Mouse (Mus musculus): ENCODE measurements around the gene Gcc2.
"Not testable (repeated sequence)": the region's sequence is repeated elsewhere in the genome, so short reads cannot be mapped to it uniquely, and the experiment has no call there.

The Gcc2 gene

DNA sequence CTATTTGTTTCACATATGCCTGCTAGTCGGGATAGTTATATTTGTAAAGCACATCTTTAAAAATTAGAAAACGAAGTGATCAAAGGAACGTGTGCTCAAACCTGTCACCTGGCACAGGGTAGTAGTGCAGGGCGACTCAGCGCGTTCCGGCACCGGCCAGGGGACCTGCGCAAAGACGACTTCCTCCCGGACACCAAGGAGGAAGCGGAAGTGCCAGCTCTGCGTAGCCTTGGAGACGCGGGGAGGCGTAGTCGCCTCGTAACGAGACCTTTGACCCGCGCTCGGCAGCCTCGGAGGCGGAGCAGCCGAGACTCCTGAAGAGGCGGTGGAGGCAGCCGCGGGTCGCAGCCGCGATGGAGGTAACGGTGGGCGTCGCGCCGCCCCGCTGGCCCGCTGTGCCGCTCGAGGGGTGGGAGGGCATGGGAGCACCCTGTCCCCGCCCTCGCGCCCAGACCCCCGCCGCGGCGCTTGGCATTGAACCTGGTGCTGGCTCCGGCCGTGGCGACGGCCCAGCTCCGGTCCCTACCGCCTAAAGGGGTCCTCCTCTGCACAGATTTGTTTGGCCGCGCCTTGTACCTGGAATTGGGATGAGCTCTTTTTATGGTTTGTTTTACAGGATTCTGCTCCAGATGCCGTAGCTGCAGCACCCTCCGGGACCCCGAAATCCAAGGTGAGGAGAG is at the start of gene Gcc2:
Gene Gcc2 (plus strand): TSS at position 285 of the 680 bp plus-strand sequence.
- peak; percentile 71 for DNase-seq (ENCODE audit: low spot score)

DNA sequence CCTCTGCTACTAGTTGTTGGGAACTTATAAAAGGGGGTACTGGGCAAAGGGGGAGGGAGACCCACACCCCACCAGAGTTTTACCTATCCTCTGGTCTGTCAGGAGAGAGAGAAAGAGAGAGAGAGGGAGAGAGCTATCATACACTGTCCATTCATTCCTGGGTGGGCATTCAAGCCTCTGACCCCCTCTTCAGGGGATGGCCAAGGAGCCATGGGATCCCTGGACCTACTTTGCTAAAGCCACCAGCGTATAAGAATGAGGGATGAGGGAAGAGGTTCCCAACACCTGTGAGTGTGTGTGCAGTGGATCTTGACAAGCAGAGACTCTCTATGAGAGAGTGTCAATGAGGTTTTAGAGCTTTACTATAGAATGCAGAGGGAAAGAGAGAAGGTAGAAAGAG is 49.3 kb upstream of the Gcc2 start:
- no peak for DNase-seq (ENCODE audit: low spot score)

DNA sequence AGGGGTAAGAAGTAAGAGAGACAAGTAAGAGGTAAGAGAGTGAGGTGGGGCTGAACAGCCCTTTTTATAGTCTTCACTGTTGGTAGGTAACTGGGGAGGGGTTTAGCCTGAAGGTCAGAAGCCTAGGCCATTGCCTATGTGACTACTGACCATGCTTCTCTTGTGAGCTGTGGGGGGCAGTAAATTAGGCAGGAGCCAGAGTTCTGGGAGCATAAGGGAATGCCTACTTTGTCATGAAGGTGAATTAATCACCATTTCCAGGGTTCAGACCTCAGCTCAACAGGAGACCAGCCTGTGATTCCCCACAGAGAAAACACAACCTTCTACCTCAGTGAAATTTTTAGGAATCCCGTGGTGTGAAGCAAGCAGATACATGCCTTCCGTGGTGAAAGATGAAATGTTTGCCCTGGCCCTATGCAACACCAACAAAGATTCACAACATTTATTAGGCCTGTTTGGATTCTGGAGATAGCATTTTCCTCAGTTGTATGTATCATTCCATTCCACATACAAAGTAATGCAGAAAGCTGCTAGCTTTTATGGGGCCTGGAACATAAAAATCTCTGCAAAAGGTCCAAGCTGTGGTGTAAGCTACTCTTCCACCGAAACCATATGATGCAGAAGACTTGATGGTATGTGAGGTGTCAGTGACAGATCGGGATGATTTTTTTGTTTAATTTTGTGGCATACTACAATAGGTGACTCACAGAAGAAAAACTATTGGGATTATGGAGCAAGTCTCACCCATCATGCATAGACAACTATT is 48.5 kb upstream of the Gcc2 start:
- no peak for DNase-seq (ENCODE audit: low spot score)

DNA sequence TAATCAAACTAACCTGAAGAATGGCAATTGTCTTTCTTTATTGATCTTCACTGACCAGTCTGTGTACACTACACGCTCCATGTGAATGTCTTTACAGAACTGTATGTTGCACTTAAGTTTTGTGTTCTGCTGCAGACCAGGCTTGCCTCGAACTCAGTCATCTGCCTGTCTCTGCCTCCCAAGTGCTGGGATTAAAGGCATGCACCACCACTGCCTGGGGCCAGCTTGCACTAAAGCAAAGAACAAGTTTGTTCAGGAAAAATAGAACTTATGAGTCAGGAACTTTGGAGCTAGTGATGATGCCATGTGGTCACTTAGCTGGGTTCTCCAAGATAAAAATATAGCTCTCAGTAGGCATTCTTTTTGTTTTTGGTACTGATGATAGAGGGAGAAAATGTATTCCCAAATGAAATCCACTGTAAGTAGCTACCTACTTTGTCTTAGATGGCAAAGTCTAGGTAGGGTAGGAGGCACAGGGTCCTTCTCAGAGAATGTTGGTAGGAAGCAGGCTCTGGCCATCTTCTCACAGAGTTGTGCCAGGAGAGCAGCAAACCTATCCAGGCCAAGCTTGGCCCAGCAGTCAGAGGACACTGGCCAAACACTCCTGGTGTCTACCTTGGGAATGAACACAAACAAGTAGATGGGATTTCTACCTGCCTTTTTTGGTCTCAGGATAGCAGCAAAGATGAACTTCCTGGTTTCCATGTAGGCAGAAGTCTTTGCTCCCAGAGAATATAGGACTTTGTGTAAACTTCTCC is 45.4 kb upstream of the Gcc2 start:
- no peak for DNase-seq (ENCODE audit: low spot score)

DNA sequence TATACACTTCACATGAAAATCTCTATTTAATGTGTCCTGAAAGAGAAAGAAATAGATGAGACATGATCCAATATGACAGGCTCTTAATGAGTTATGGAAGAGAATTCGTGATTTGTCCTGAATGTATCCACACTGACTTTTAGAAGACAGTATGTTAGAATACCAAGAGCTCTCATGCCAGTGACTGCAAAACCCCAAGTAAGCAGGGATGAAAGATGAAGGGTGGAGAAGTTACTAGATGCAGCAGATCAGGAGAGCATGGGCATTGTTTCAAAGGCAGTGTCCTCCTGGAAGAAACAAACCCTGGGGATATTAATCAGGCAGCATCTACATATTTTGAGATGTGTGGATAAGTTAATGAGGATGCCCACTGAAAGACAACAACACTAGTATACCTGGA is 44.8 kb upstream of the Gcc2 start:
- DNase-seq (ENCODE audit: low spot score), result no peak

DNA sequence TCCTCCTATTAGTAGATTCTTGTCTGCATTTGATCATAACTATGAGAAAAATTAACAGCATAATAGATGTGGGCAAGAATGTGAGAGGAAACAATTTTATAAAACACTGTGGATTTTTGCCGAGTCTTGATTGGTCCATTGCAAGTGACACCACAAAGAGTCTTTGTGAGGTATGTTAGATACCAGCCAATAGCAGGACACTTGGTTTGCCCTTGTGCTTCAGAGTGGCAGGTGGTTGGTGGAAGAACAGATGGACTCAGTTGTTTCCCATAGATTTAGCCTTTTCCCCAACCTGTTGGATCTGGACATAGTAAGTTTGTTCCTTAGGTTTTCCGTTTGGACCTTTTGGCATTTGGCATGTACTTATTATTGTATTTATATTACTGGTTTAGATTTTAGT is 44.1 kb upstream of the Gcc2 start:
- no peak for DNase-seq (ENCODE audit: low spot score)

DNA sequence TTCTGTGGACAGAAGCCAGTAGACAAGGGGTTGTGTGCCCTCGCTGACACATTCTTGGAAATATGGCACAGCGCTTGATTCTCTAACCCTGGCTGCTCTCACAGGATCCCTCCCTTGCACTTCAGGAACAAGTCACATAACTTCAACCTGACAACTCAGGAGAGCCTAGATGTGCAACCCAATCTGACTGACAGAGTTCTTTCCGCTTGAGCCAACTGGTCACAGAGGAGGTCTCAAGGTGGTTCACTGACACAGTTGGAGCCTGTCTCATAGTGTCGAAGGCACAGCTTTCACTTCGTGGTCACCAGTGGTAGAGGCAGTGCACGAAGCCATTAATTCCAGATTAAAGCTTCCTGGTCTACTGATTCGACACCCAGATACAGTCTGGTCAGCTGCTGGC is 43.1 kb upstream of the Gcc2 start:
- no peak for DNase-seq (ENCODE audit: low spot score)

DNA sequence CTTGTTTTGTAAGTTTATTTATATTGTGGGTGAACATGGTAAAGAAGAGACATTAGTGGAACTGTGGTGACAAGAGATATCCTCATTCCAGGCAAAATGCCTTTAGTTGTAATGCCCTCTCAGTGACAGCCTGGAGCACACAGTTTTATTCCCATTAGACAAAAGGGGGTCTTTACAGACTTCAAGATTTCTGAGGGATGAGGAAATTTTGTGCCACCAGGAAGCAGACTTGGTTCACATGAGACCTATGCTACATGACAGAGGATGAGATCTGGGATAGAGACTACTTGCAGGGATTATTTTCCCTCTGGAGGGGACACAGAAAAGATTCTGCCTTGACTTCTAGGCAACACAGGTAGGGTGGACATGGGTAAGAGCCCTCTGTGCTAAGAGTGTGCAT is 40.8 kb upstream of the Gcc2 start:
- DNase-seq (ENCODE audit: low spot score), result no peak

DNA sequence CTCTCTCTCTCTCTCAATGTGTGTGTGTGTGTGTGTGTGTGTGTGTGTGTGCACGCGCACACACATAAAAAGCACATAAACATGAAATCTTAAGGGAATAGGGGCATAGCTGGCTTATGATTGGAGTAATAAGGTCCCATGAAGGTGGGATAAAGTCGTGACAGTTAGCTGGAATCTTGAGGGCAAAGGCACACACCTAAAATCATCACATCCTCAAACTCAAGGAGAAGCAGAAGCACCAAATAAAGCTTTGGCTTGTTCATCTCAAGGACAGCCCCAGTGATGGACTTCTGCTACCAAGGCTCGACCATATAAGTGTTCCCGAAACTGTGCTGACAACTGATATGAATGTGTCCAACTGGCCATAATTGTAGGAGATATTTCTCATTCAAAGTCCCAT is 40.4 kb upstream of the Gcc2 start:
- DNase-seq (ENCODE audit: low spot score), result no peak

DNA sequence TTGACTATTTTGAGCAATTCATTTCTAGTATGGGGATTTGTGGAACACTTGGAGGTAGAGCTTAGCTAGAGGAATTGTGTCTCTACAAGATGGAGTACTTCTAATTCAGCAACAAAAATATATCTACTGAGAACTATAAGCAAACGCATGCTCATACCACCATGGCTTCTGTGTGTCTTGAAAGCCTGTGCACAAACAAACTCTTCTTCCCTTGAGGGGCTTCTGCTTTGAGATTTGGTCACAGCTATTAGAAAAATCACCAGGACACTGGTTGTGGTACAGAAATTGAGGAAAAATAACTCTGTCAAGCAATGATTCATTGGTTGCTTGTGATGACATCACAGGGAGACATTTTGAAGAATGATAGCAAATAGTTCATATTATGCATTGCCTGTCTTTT is 39.9 kb upstream of the Gcc2 start:
- no peak for DNase-seq (ENCODE audit: low spot score)

DNA sequence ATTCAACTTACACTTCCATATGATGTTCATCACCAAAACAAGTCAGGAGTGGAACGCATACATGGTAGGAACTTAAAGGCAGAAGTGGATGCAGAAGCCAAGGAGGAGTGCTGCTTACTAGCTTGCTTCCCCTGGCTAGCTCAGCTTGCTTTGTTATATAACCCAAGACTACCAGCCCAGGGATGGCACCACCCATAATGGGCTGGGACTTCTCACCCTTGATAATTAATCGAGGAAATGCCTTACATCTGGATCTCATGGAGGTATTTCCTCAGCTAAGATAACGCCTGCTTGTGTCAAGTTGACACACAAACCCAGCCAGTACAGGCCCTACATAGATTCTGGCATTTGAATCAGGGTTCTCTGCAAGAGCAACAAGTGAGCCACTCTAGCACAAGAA is 37.9 kb upstream of the Gcc2 start:
- DNase-seq (ENCODE audit: low spot score), result no peak

DNA sequence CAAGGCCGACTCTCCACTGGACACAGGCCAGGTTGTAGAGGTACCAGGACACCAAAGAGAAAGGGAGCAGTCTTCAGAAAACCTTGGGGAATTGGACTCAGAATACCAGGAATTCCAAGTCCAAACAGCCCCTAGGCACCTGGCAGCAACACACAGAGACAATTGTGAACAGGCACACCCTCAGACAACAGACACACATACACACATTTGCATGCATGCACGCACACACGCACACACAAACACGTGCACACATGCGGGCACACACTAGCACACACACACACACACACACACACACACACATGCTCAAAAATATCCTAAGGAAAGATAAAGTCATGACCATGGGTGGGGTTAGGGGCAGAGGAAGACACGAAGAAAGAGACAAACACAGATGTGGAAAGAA is 34.6 kb upstream of the Gcc2 start:
- no peak for DNase-seq (ENCODE audit: low spot score)

DNA sequence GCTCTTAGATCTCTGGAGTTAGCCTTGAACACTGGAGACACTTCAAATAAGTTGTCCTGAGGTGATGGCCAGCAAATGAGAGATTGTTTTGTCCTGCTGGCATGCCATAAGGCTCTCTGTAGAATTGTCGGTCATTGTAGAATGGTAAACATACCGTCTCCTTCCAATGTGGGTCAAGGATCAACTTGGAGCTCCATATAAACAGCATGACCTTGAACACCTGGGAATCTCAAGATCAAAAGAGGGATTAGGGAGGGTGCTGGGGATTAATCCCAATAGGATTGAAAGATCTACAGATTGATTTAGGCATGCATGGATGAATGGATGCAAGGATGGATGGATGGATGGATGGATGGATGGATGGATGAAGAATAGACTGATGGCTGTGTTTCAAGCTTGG is 33.7 kb upstream of the Gcc2 start:
- DNase-seq (ENCODE audit: low spot score), result not testable (repeated sequence)

DNA sequence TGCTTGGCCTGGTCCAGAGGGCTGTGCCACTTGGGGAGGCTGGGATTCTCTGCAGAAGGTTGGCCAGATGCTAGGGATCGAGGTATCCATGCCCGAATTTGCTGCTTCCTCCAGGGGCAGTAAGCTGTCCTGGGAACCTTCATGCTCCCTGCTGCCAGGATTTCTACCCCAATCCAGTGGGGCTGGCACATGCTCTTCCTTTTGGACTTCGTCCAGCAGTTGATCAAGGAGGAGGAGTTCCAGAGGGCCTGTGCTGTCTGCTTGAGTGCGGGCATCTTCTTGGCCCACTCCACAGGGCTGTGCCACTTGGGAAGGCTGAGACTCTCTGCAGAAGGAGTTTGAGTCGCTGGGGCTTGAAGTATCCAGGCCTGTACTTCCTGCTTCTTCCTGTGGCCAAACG is 32.1 kb upstream of the Gcc2 start:
- not testable (repeated sequence) for DNase-seq (ENCODE audit: low spot score)

DNA sequence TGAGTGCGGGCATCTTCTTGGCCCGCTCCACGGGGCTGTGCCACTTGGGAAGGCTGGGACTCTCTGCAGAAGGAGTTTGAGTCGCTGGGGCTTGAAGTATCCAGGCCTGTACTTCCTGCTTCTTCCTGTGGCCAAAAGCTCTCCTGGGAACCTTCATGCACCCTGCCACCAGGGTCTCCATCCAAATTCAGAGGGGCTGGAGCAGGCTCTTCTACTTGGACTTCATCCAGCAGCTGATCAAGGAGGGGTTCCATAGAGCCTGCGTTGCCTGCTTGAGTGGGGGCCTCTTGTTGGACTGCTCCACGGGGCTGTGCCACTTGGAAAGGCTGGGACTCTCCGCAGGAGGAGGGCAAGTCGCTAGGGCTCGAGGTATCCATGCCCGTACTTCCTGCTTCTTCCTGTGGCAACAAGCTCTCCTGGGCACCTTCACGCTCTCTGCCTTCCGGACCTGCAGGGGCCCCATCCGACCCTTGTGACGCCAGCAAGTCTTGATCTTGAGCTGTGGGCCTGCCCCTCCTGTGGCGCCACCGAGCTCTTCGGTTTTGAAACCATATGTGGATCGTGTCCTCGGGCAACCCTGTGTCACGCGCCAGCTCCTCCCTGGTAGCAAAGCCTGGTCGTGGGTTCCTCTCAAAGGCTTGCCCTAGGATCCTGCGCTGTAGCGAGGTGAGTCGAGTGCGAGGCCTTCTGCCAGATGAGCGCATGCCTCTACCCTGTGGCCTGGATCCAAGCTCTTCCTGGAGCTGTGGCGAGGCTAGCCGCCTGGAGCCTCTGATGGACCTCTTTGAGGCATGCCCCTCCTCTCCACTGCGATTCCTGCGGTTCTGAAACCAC is 31.1 kb upstream of the Gcc2 start:
- peak; percentile 99 for DNase-seq (ENCODE audit: low spot score)

DNA sequence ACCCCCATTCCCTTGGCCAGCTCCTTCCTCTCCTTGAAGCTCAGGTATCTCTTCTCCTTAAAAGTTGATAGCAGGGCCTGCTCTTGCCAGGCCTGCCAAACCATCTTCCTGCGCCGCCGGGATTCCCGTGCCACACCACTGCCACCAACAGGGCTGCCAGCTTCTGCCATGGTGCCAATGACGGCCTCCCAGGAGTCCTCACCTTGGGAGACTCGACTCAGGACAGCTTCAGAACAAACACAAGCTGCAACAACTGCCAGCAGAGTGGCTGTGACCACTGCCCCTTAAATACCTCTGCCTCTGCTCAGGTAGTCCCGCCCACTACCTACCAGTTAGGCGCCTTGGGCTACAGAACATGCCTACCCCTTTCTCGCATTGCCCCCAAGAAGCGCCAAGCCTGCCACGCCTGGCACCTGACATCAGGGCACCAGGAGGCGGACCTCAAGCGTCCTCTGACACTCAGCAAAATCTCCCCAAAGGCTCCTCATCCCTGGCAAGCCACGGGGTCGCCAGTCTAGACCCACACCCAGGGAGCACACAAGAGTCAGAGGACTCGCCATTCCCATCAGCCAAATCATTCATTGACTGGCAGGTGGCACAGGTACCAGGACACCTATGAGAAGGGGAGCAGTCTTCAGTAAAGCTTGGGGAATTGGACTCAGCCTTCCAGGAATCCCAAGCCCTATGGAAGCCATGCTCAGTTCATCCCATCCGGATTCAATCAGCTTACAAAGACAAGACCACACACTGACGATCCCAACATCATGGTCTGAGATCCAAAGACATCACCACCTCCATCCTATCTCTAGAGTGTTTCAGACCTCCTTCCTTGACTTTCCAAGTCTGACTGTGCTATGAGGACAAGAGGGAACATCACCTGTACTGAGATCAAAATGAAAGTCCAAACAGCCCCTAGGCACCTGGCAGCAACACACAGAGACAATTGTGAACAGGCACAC is 30.2 kb upstream of the Gcc2 start, which contains the start of gene AW822073:
Gene AW822073 (minus strand): TSS at position 104 of the 959 bp plus-strand sequence.
- peak; percentile 85 for DNase-seq (ENCODE audit: low spot score)

DNA sequence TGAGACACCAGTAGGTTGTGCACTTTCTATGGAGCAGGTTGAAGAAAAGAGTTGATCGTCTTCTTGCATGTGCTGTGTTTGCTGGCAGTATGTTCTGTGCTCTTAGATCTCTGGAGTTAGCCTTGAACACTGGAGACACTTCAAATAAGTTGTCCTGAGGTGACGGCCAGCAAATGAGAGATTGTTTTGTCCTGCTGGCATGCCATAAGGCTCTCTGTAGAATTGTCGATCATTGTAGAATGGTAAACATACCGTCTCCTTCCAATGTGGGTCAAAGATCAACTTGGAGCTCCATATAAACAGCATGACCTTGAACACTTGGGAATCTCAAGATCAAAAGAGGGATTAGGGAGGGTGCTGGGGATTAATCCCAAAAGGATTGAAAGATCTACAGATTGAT is 28.9 kb upstream of the Gcc2 start:
- not testable (repeated sequence) for DNase-seq (ENCODE audit: low spot score)

DNA sequence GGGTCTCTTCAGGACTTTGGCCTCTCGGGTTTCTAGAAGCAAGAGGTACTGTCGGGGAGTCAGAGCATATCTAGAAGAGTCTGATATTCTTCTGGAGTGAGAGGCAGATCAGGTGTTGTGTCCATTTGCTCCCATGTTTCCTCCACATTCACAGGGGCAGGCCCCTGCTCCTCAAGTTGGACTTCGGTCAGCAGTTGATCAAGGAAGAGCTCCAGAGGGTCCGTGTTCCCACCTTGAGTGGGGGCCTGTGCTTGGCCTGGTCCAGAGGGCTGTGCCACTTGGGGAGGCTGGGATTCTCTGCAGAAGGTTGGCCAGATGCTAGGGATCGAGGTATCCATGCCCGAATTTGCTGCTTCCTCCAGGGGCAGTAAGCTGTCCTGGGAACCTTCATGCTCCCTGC is 27.5 kb upstream of the Gcc2 start:
- not testable (repeated sequence) for DNase-seq (ENCODE audit: low spot score)

DNA sequence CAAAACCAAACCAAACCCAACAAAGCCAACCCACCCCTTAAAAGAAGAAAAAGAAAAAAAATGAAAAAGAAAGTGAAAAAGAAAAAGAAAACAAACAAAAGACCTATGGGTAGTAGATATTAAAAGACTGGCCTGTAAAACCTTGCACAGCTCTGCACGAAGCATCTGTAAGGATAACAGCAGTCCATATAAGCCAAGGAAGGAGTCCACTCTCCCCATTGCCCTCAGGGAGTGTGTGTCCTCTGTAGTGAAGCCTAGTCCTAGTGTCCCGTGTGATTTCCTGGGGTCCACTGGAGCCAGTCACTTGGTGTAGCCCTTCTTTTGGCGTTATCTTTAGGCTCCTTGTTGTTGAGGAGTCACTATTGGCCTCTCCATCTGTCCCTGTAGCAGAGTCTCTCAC is 25.3 kb upstream of the Gcc2 start:
- DNase-seq (ENCODE audit: low spot score), result not testable (repeated sequence)

DNA sequence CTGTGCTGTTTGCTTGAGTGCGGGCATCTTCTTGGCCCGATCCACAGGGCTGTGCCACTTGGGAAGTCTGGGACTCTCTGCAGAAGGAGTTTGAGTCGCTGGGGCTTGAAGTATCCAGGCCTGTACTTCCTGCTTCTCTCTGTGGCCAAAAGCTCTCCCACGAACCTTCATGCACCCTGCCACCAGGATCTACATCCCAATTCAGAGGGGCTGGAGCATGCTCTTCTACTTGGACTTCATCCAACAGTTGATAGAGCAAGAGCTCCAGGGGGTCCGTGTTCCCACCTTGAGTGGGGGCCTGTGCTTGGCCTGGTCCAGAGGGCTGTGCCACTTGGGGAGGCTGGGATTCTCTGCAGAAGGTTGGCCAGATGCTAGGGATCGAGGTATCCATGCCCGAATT is 24.2 kb upstream of the Gcc2 start:
- peak; percentile 80 for DNase-seq (ENCODE audit: low spot score)
